Mouse (Mus musculus): ENCODE measurements around the gene Card19. TPM values are rescaled to one million over a fixed set of nuclear protein-coding genes. Genes with fewer than 3 reads are reported as not detected.
A peak's percentile ranks its signal among the peaks of the same experiment; 100 is the strongest.

The Card19 gene
- 12.0 and 16.1 TPM in 2 replicates for polyA plus RNA-seq (2015; fragmentation: Nextera tagmentation; extraction: Ambion mirVana)

DNA sequence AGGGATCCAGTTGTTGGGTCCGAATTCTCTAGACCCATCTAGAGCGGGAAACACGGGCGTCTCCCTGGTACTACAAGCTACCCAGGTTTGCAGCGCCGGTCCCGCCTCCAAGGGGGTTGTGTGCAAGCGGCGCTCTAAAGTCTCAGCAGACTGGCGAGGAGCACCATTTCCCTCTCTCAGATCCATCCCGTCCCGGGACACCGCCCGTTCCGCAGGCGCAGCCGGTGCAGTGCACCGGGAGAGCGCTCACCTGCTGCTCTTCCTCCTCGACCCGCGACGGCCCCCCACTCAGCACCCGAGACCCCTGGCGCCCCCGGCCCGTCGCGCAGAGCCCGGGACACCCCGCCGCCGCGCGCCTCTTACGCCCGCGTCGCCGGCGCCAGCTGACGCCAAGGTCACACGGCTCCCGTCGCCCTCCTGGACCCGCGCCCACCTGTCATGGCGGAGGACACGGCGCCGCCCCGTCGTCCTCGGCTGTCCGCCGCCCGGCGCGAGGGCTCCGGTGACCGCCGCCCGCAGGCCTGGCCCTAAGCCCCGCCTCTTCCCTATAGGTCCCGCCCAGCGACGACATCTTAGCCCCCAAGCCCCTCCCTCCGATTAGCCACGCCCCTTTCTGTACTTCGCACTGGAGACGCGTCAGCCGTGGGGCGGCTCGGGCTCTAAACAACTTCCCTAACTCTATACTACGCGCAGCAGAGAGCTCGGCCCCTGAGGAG is at the start of gene Card19:
Gene Card19, minus strand, starts transcription at position 534 of the 716 bp plus-strand sequence.
- Histone ChIP-seq H3K36me3 (ENCODE audit: poor library complexity, severe bottlenecking) (no peaks in the 10 kb centered on the region), H3K9ac (peak within 1 kb of the TSS; percentile 73), H3K27ac (no peak within 1 kb of the TSS), H3K4me1 (peaks cover 44% of the 10 kb centered on the region), H3K9me3 (replicated peaks) (no peaks in the 10 kb centered on the region), H3K4me2 (peak within 1 kb of the TSS; percentile 92), H3K4me3 (peak within 1 kb of the TSS; percentile 75), H3K27me3 (peaks cover 21% of the 10 kb centered on the region)
- peak; percentile 89 for ATAC-seq
- WGBS: under 1% methylated on average over 78 of the region's 78 CpGs

DNA sequence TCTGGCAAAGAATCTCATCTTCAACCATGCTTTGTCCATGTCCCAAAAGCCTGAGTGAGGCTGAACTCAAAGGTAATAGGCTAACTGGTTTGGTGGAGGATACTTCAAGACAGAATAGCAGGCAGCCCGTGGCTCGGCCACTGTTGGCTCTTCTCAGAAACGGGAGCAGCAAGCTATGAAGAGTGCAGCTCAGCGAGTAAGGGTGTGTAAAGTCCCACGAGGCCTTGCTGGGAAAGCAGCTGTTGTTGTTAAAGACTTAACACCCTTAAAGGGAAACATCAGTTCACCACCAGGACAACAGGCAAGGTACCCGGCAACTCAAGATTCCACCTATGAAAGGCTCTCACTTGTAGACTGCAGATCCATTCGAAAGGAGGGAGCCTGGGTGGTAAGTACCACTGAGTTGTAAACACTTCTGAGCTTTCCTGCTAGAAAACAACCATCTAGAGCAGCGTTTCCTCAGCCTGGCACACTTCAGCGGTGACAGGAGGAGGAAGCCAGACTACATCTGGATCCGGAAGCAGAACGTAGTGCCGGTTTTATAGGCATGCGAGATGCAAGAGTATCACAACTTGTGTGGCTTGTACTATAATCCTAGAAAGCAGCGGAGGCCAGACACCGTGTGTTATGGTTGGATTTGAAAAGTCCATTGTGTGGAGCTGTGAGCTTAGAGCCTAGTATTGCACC is 44.3 kb upstream of the Card19 start:
- Histone ChIP-seq H3K9ac (no peak overlapping the region), H3K4me3 (no peak overlapping the region), H3K4me1 (no peaks in the 10 kb centered on the region), H3K36me3 (ENCODE audit: poor library complexity, severe bottlenecking) (peaks cover 18% of the 10 kb centered on the region; the same call in 1 of the 2 replicates), H3K9me3 (replicated peaks) (no peaks in the 10 kb centered on the region), H3K27ac (no peak overlapping the region), H3K27me3 (no peaks in the 10 kb centered on the region), H3K4me2 (no peak overlapping the region)
- no peak for ATAC-seq
- WGBS: 87% methylated on average over 15 of the region's 15 CpGs

DNA sequence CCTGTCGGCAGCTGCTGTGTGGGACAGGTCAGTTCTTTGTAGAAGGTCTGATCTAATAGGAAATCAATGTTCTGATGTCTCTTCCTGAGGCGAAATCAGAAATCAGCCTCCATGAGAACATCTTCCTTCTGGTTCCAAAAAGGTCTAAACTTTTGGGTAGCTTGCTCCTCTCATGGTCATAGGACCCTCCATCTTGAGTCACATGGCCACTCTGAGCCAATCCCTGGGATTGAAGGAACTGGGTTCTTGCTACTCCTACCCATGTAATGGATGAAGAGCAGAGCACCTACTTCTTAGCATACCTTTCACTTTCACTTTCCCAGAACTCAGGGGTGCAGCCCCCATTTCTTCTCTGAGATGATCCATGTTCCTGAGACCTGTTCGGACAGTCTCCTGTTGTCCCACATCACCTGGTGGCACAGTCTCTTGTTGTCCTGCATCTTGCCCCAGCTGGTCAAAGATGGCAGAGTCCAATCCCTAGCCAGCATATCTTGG is 42.0 kb upstream of the Card19 start:
- Histone ChIP-seq H3K4me1 (no peaks in the 10 kb centered on the region), H3K9me3 (replicated peaks) (no peaks in the 10 kb centered on the region), H3K27me3 (no peaks in the 10 kb centered on the region), H3K36me3 (ENCODE audit: poor library complexity, severe bottlenecking) (0 out of 2 replicates have a peak, but pooled peaks cover 3% of the 10 kb centered on the region), H3K4me2 (no peak overlapping the region), H3K27ac (no peak overlapping the region), H3K4me3 (no peak overlapping the region), H3K9ac (no peak overlapping the region)
- 88% methylated on average over 3 of the region's 3 CpGs for WGBS
- no peak for ATAC-seq

DNA sequence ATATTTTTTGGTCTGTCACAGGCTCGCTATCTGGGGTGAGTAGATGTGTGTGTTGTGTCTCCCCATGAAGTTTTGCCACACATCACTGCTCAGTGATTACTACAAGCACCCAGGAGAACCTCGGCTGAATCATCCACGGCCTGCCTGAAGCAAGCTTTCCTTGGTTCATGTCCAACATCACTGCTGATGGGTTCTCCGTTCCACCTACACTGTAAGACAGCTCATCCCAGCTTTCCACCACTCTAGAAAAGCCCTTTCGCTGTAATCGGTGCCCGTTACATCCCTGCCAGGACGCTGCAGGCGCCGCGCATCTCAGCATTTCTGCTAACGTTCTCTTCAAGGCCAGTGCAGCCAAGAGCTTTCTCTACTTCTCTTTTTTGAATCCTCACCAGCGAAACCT is 36.9 kb upstream of the Card19 start:
- H3K27ac ChIP-seq: no peak overlapping the region
- WGBS: 89% methylated on average over 13 of the region's 13 CpGs
- peaks cover 17% of the 10 kb centered on the region for H3K27me3 ChIP-seq
- H3K36me3 ChIP-seq (ENCODE audit: poor library complexity, severe bottlenecking): no peaks in the 10 kb centered on the region
- no peak overlapping the region for H3K4me3 ChIP-seq
- H3K9me3 ChIP-seq (replicated peaks): no peaks in the 10 kb centered on the region
- H3K4me2 ChIP-seq: no peak overlapping the region
- ATAC-seq: no peak
- peaks cover 6% of the 10 kb centered on the region for H3K4me1 ChIP-seq
- H3K9ac ChIP-seq: no peak overlapping the region

DNA sequence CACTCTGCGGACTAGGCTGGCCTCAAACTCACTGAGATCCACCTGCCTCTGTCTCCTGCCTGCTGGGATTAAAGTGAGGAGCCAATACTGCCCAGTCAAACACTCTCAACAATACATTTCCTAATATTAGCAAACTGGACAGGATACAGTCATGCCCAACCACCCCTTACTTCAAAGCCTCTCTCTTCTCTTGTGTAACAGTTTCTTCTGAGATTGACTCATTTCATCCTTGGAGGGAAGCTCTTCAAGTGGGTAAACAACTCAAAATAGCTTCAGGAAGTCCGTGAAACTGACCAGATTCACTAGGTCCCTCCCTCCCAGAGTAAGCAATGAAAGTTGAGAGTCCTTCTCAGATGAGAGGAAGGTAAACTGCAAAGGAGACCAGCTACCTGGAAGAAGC is 36.3 kb upstream of the Card19 start:
- Histone ChIP-seq H3K27me3 (peaks cover 23% of the 10 kb centered on the region), H3K4me1 (peaks cover 12% of the 10 kb centered on the region), H3K9me3 (replicated peaks) (no peaks in the 10 kb centered on the region), H3K4me3 (no peak overlapping the region), H3K36me3 (ENCODE audit: poor library complexity, severe bottlenecking) (no peaks in the 10 kb centered on the region), H3K27ac (no peak overlapping the region), H3K4me2 (no peak overlapping the region), H3K9ac (no peak overlapping the region)
- WGBS: 73% methylated on average over 2 of the region's 2 CpGs
- ATAC-seq: no peak

DNA sequence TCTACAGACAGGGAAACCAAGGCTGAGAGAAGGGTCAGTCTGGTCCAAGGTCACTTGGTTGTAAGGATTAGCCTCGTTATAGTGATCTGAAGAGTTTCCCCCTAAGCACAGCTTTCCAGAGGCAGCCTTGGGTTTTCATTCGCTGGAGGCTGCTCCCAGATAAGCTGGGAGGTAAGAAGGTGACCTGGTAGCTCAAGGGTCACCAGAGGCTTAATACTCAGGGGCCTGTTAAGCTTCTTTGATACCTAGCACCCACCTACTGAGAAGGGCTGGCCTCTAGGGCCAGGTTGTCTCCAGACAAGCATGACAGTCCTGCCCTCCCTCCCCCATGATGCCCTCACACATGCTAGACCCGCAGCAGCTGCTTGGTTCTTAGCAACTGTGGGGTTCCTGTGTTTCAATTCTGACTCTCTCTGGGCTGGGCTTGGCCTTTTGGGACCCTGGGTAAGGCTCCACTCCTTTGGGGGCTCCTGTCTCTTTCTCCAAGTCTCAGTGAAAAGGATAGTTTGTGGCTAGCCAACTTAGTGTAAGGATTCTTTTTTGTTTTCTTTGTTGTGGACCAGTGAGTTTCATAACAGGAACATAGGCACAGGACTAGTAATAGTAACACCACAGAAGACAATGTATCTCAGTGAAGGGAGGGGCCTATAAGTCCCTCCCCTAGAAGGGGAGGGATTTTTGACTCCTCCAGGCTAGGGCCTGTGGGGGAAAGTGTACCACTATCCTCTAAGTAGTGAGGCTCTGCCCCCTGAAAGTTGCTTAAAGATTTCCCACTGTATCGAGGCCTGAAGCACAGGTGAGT is 35.1 kb upstream of the Card19 start:
- Histone ChIP-seq H3K4me3 (no peak overlapping the region), H3K4me2 (no peak overlapping the region), H3K9ac (no peak overlapping the region), H3K27me3 (peaks cover 35% of the 10 kb centered on the region), H3K4me1 (peaks cover 12% of the 10 kb centered on the region), H3K27ac (no peak overlapping the region), H3K36me3 (ENCODE audit: poor library complexity, severe bottlenecking) (no peaks in the 10 kb centered on the region), H3K9me3 (replicated peaks) (no peaks in the 10 kb centered on the region)
- WGBS: 18% methylated on average over 4 of the region's 4 CpGs
- no peak for ATAC-seq

DNA sequence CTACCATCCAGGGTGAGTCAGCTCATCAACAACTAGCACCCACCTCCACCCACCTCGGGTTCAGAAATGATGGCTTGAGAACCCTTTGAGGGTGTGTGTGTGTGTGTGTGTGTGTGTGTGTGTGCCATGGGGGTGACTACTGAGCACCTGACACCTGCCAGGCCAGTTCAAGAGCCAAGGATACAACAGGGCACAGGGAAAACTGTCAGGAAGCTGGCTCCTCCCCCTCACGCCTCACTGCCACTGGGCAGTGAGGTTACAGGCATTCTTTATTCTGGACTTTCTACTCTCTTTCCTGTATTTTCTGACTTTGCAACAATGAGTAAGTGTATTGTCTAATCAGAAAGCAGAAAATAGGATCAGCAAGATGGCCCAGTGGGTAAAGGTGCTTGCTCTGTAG is 33.8 kb upstream of the Card19 start:
- no peak overlapping the region for H3K4me2 ChIP-seq
- no peaks in the 10 kb centered on the region for H3K9me3 ChIP-seq (replicated peaks)
- H3K4me3 ChIP-seq: no peak overlapping the region
- peaks cover 38% of the 10 kb centered on the region for H3K27me3 ChIP-seq
- H3K9ac ChIP-seq: no peak overlapping the region
- no peak for ATAC-seq
- no peaks in the 10 kb centered on the region for H3K36me3 ChIP-seq (ENCODE audit: poor library complexity, severe bottlenecking)
- H3K4me1 ChIP-seq: peaks cover 12% of the 10 kb centered on the region
- 52% methylated on average over 2 of the region's 2 CpGs for WGBS
- no peak overlapping the region for H3K27ac ChIP-seq

DNA sequence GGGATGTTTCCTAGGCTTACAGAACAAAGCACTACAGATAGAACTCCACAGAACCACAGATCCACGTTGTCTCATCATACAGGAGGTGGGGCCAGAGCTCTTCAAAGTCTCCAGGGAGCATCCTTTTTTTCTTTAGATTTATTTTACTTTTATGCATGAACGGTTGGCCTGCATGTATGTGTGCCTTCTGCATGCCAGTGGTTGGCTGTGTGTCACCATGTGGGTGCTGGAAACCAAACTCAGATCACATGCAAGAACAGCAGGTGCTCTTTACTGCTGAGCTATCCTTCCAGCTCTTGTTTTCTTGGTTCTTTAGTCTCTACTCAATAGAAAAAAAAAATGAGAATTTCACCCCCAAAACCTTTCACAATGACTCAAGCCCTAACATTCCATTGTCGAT is 33.1 kb upstream of the Card19 start:
- Histone ChIP-seq H3K4me1 (peaks cover 12% of the 10 kb centered on the region), H3K27ac (no peak overlapping the region), H3K4me3 (no peak overlapping the region), H3K4me2 (no peak overlapping the region), H3K27me3 (peaks cover 38% of the 10 kb centered on the region), H3K9ac (no peak overlapping the region), H3K9me3 (replicated peaks) (no peaks in the 10 kb centered on the region), H3K36me3 (ENCODE audit: poor library complexity, severe bottlenecking) (no peaks in the 10 kb centered on the region)
- no peak for ATAC-seq
- WGBS: 53% methylated on average over 3 of the region's 3 CpGs

DNA sequence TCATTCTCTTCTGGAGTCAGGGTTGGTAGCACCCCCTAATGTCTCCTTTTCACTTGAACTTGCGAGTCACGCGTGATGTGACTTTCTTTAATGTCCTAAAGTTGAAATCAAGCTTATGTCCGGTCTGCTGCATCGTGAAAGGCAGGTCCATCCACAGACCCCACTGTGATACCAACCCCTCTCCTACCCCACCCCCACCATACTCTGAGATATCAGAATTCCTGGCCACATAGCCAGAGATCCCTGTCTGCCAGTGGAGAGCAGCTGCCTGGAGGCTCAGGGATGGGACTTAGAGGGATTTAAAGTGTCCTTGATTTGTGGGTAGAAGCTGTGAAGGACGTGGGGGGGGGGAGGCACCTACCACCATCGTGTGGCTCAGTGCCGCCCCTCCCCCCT is 32.6 kb upstream of the Card19 start, which contains the start of gene Susd3:
Gene Susd3, minus strand, starts transcription at position 240 of the 396 bp plus-strand sequence.
- H3K9ac ChIP-seq: peak within 1 kb of the TSS; percentile 51; the same call in 1 of the 2 replicates
- no peaks in the 10 kb centered on the region for H3K9me3 ChIP-seq (replicated peaks)
- ATAC-seq: no peak
- peak within 1 kb of the TSS; percentile 67 for H3K4me2 ChIP-seq
- H3K27me3 ChIP-seq: peaks cover 38% of the 10 kb centered on the region
- no peak within 1 kb of the TSS for H3K27ac ChIP-seq
- peak within 1 kb of the TSS; percentile 36 for H3K4me3 ChIP-seq
- H3K36me3 ChIP-seq (ENCODE audit: poor library complexity, severe bottlenecking): no peaks in the 10 kb centered on the region
- 22% methylated on average over 8 of the region's 8 CpGs for WGBS
- H3K4me1 ChIP-seq: peaks cover 12% of the 10 kb centered on the region

DNA sequence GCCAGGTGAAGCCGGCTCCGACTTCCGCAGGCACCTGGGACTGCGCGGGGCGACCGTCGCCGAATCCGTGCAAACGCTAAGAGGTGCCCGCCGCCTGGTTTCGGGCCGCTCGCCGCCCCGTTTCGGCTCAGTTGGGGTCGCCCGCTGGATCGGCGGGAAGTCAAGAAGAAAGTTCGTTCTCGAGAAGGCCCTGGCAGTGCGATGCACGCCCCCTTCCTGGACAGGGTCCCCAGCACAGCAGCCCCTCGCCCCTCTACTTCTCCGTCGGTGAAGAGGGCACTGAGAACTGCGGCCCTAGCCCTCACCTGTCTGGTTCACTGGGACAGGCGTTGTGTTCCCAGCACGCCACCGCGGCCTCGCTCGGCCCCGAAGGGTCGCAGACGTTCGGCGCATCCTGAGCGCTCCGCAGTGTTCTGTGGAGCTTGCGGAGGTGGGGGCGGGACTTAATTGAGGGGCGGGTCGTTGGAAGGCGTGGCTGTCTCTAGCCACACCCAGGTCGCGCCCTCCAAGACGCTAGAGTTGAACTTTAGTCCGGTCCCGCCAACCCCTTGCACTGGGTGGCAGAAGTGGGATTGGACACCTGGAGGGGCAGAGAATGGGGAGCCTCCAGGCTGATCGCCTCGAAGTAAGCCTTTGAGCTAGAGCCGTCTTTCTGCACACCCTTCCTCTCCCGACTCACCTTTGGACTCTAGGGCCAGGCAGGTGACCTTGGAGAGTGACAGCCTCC is 32.1 kb upstream of the Card19 start:
- peak overlapping the region; percentile 36 for H3K4me3 ChIP-seq
- no peak overlapping the region for H3K27ac ChIP-seq
- no peaks in the 10 kb centered on the region for H3K9me3 ChIP-seq (replicated peaks)
- H3K4me1 ChIP-seq: peaks cover 12% of the 10 kb centered on the region
- ATAC-seq: peak; percentile 57; the same call in 1 of the 2 replicates
- 1% methylated on average over 58 of the region's 58 CpGs for WGBS
- no peaks in the 10 kb centered on the region for H3K36me3 ChIP-seq (ENCODE audit: poor library complexity, severe bottlenecking)
- peak overlapping the region; percentile 67 for H3K4me2 ChIP-seq
- peaks cover 38% of the 10 kb centered on the region for H3K27me3 ChIP-seq
- peak overlapping the region; percentile 51; the same call in 1 of the 2 replicates for H3K9ac ChIP-seq

DNA sequence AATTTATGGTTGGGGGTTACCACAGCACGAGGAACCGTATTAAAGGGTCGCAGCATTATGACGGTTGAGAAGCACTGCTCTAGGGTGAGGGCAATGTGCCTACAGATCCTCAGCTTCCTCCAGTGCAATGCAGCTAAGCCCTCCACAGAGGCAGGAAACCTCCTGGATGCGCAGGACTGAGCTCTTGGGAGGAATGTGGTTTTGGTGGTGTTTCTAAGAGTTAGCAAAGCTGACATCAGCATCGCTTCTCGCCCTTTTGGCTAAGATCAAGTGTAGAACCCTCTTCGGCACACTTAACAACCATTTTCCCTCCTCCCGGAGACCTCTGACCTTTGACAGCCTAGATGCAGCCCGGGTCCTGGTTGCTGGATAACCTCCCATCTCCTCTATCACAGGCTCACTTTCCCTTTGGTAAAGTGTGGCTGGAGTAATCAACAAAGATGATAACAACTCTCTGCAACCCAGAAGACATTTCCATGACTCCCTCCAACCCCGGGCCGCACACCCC is 31.4 kb upstream of the Card19 start:
- no peaks in the 10 kb centered on the region for H3K36me3 ChIP-seq (ENCODE audit: poor library complexity, severe bottlenecking)
- H3K9ac ChIP-seq: peak overlapping the region; percentile 51; the same call in 1 of the 2 replicates
- no peak for ATAC-seq
- H3K4me1 ChIP-seq: peaks cover 12% of the 10 kb centered on the region
- H3K9me3 ChIP-seq (replicated peaks): no peaks in the 10 kb centered on the region
- H3K4me2 ChIP-seq: peak overlapping the region; percentile 67
- H3K27me3 ChIP-seq: peaks cover 38% of the 10 kb centered on the region
- peak overlapping the region; percentile 36 for H3K4me3 ChIP-seq
- 38% methylated on average over 12 of the region's 12 CpGs for WGBS
- no peak overlapping the region for H3K27ac ChIP-seq
